Mouse (Mus musculus): Measurements from ENCODE around the gene Ezh1.
"Not testable (repeated sequence)": the region's sequence is repeated elsewhere in the genome, so short reads cannot be mapped to it uniquely, and the experiment has no call there.

GRCm38 (mm10) chr11:101160151-101160550 lies 66.1 kb downstream of the Ezh1 start:
- not testable (repeated sequence) for TF ChIP-seq GATA1, TAL1 (IDR thresholded peaks at IDR 0.05; ENCODE audit: low read length)

Data from erythroblast, embryonic 14.5 days (primary cell).